Mouse (Mus musculus) gastrocnemius, adult 8-10 months (tissue): ENCODE measurements around the gene Mta1. TPM values are rescaled to one million over a fixed set of nuclear protein-coding genes. Genes with fewer than 3 reads are reported as not detected.

ENCODE experiments used
- DNase-seq, 2 experiments: peaks; one replicate each; pipeline ENCODE4 v3.0.0; 2022; ENCODE audit warnings: low spot score in 2 of 2
- total RNA-seq, 4 experiments: library from RNA; stranded (reverse); gene quantifications; 2 replicates each; pipeline ENCODE4 v1.2.4; 2022

The Mta1 gene
- total RNA-seq, result 10 to 100 TPM; 38.7 to 43.3 (median 41.8) TPM

- no peak for DNase-seq
Measured at GRCm38 (mm10) chr12:113097749-113098281, at the start of gene Mta1. Gene Mta1, plus strand, starts transcription at chr12:113098278.

GRCm38 (mm10) chr12:113049836-113050235 is 48.2 kb upstream of the Mta1 start:
- no peak for DNase-seq

GRCm38 (mm10) chr12:113050671-113051070 is 47.4 kb upstream of the Mta1 start:
- no peak for DNase-seq

GRCm38 (mm10) chr12:113051628-113052403 is 46.3 kb upstream of the Mta1 start:
- DNase-seq, result no peak

GRCm38 (mm10) chr12:113056089-113056488 is 42.0 kb upstream of the Mta1 start:
- no peak for DNase-seq

- no peak for DNase-seq
Measured at GRCm38 (mm10) chr12:113060178-113060577, 37.9 kb upstream of the Mta1 start.

- no peak for DNase-seq
Measured at GRCm38 (mm10) chr12:113061606-113062005, 36.5 kb upstream of the Mta1 start.

GRCm38 (mm10) chr12:113062201-113062600 is 35.9 kb upstream of the Mta1 start:
- DNase-seq, result no peak

GRCm38 (mm10) chr12:113063700-113064099 is 34.4 kb upstream of the Mta1 start:
- DNase-seq, result no peak

- no peak for DNase-seq
Measured at GRCm38 (mm10) chr12:113068002-113068401, 30.1 kb upstream of the Mta1 start.

- DNase-seq, result no peak
Measured at GRCm38 (mm10) chr12:113069389-113069788, 28.7 kb upstream of the Mta1 start.

- no peak for DNase-seq
Measured at GRCm38 (mm10) chr12:113071321-113071720, 26.8 kb upstream of the Mta1 start.

- no peak for DNase-seq
Measured at GRCm38 (mm10) chr12:113071827-113072226, 26.3 kb upstream of the Mta1 start.

- no peak for DNase-seq
Measured at GRCm38 (mm10) chr12:113073420-113074328, 24.4 kb upstream of the Mta1 start.

- DNase-seq, result peak; percentile 78 to 81
Measured at GRCm38 (mm10) chr12:113074329-113075062, 23.6 kb upstream of the Mta1 start, which contains the start of gene Tex22. Gene Tex22, plus strand, starts transcription at chr12:113074502.

GRCm38 (mm10) chr12:113075063-113075454 is 23.0 kb upstream of the Mta1 start:
- DNase-seq, result peak; percentile 56 to 70

GRCm38 (mm10) chr12:113075486-113075885 is 22.6 kb upstream of the Mta1 start:
- no peak for DNase-seq

- no peak for DNase-seq
Measured at GRCm38 (mm10) chr12:113087276-113087675, 10.8 kb upstream of the Mta1 start.

- no peak for DNase-seq
Measured at GRCm38 (mm10) chr12:113088026-113088425, 10.1 kb upstream of the Mta1 start.

GRCm38 (mm10) chr12:113089107-113089506 is 9.0 kb upstream of the Mta1 start:
- no peak for DNase-seq

GRCm38 (mm10) chr12:113090053-113090452 is 8.0 kb upstream of the Mta1 start:
- DNase-seq, result no peak
